Mouse (Mus musculus) erythroblast, embryonic 14.5 days (primary cell): ENCODE results near the gene Stx17.

Experiments used
- GATA1 ChIP-seq: IDR thresholded peaks from 2 replicates; pipeline ENCODE4 v1.6.1; 2012; ENCODE audit warnings: low read length, inconsistent platforms, mixed read lengths
- TAL1 ChIP-seq: IDR thresholded peaks from 3 replicates; pipeline ENCODE4 v1.6.1; 2012; ENCODE audit warnings: low read length, inconsistent platforms, mixed read lengths

DNA sequence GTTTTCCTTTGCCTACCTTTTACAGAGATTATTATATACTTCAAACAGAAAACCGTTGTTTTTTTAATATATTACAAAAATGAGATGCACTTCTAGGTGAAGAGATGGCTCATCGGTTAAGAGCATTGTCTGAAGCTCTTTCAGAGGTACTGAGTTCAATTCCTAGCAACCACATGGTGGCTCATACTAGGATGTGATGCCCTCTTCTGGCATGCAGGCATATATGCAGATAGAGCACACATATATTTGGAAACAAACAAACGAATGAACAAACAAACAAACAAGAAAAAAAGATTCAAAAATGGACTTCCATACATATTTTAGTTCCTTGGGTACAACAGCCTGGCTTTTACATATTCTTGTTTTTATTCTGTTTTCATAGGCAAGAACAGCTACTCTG is 73.2 kb downstream of the Stx17 start:
- TF ChIP-seq GATA1 = no peak
- no peak for TF ChIP-seq TAL1
